Mouse (Mus musculus) right cerebral cortex, postnatal 4 days (tissue): ENCODE data around the gene Krt42.
A peak's percentile ranks its signal among the peaks of the same experiment; 100 is the strongest.
"Not testable (repeated sequence)": the region's sequence is repeated elsewhere in the genome, so short reads cannot be mapped to it uniquely, and the experiment has no call there.

Experiments used
- DNase-seq: peaks from one replicate; pipeline ENCODE4 v3.0.0-alpha.2; 2022

Gene Krt42

GRCm38 (mm10) chr11:100269821-100270332, at the start of gene Krt42:
Gene Krt42 (minus strand): TSS chr11:100269871.
- DNase-seq = no peak

GRCm38 (mm10) chr11:100318529-100319451, 49.1 kb upstream of the Krt42 start:
- DNase-seq = no peak

GRCm38 (mm10) chr11:100317826-100318380, 48.2 kb upstream of the Krt42 start:
- no peak for DNase-seq

- no peak for DNase-seq
These were observed 45.8 kb upstream of the Krt42 start for GRCm38 (mm10) chr11:100315439-100315838.

GRCm38 (mm10) chr11:100313424-100313823, 43.8 kb upstream of the Krt42 start:
- no peak for DNase-seq

GRCm38 (mm10) chr11:100312096-100312679, 42.5 kb upstream of the Krt42 start:
- DNase-seq = no peak

- DNase-seq = no peak
These were observed 42.0 kb upstream of the Krt42 start for GRCm38 (mm10) chr11:100311656-100312055.

GRCm38 (mm10) chr11:100308672-100309071, 39.0 kb upstream of the Krt42 start:
- not testable (repeated sequence) for DNase-seq

GRCm38 (mm10) chr11:100307900-100308299, 38.2 kb upstream of the Krt42 start:
- DNase-seq = no peak

GRCm38 (mm10) chr11:100301292-100301691, 31.6 kb upstream of the Krt42 start:
- no peak for DNase-seq

GRCm38 (mm10) chr11:100300293-100300692, 30.6 kb upstream of the Krt42 start:
- DNase-seq = peak; percentile 75

- DNase-seq = peak; percentile 95
These were observed 28.8 kb upstream of the Krt42 start for GRCm38 (mm10) chr11:100298274-100299036.

GRCm38 (mm10) chr11:100297801-100298200, 28.1 kb upstream of the Krt42 start:
- DNase-seq = peak; percentile 23

GRCm38 (mm10) chr11:100295308-100295707, 25.6 kb upstream of the Krt42 start:
- peak; percentile 96 for DNase-seq

GRCm38 (mm10) chr11:100292884-100293283, 23.2 kb upstream of the Krt42 start:
- no peak for DNase-seq

GRCm38 (mm10) chr11:100290235-100290634, 20.6 kb upstream of the Krt42 start:
- DNase-seq = no peak

GRCm38 (mm10) chr11:100288942-100289341, 19.3 kb upstream of the Krt42 start:
- DNase-seq = no peak

GRCm38 (mm10) chr11:100287024-100287423, 17.4 kb upstream of the Krt42 start:
- no peak for DNase-seq

GRCm38 (mm10) chr11:100284988-100285387, 15.3 kb upstream of the Krt42 start:
- no peak for DNase-seq

GRCm38 (mm10) chr11:100282549-100282948, 12.9 kb upstream of the Krt42 start:
- DNase-seq = peak; percentile 84

- peak; percentile 98 for DNase-seq
These were observed 12.2 kb upstream of the Krt42 start for GRCm38 (mm10) chr11:100281596-100282544.

- no peak for DNase-seq
These were observed 9.1 kb upstream of the Krt42 start for GRCm38 (mm10) chr11:100278759-100279158.
